Mouse (Mus musculus): ENCODE measurements around the gene Zscan4c. TPM values are rescaled to one million over a fixed set of nuclear protein-coding genes. Genes with fewer than 3 reads are reported as not detected.
"Not testable (repeated sequence)": the region's sequence is repeated elsewhere in the genome, so short reads cannot be mapped to it uniquely, and the experiment has no call there.

Gene Zscan4c
- not detected for polyA plus RNA-seq (2017; shearing (Covaris generic))

DNA sequence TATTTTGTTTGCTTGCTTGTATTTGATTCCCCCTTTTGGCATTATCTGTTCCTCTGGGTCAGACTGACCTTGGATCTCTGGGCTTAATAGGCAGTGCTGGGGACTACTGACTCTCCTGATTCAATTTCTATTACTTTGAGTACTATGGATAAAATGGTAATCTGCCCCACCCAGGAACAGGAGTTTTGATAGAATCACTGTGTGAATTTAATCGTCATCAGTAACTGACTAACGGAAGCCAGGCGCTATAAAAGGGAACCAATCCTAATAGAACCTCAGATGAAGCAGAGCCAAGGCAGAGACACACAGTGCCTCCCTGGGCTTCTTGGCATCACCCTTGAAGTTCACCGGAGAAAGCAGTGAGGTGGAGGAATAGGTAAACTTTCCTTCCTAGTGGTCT lies at the start of gene Zscan4c:
TSS of gene Zscan4c (plus strand) at position 301 of the 400 bp plus-strand sequence.
- ATAC-seq = not testable (repeated sequence)

Other genes starting within 250 kb of the Zscan4c start
- gene Zscan4b, start 100.7 kb upstream of the Zscan4c start, polyA plus RNA-seq (2017; shearing (Covaris generic)) = not detected
- gene Zscan4-ps1, start 63.9 kb downstream of the Zscan4c start, polyA plus RNA-seq (2017; shearing (Covaris generic)) = not detected
- under 1 TPM in 1 of 2 experiments, not detected in 1; 0.26 TPM for gene Zscan4d, start 160.4 kb downstream of the Zscan4c start, polyA plus RNA-seq (2017; shearing (Covaris generic))

Measured in activated CD4-positive, CD25-positive, alpha-beta regulatory T cell, adult 4 months (primary cell).